Mouse (Mus musculus): Measurements from ENCODE around the gene Klra3.

DNA sequence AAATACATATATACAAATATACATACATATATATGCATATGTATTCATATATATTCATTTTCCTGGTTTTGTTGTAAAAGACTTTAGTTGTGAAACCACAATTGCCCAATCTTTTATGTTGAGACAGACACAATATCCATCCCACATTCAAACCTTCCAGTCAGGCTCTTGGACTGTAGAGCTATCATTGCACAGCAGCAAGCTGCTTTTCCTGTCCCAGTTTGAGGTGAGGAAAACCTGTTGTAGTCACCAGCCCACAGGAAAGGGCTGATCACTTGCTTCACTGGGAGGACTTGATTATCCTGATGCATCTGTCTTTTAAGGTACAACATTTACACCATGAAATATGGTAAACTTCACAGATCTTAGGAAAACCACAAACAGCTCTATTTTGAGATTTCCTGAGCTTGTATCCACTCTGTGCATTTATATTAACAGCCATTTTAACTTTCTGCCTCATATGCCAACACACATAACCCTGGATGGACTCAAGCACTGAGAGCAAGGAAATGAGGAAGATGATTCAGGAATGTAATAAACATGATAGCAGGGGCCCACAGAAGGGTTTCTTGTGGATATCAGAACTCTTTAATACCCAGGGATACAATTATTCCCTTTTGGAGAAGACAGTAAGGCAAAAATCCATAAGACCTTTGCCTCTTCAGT, 49.3 kb downstream of the Klra3 start:
- TF ChIP-seq CTCF (IDR thresholded peaks at IDR 0.05; ENCODE audit: control insufficient read depth, insufficient read depth, low read length) = no peak
- no peak for TF ChIP-seq POLR2A (IDR thresholded peaks at IDR 0.05; ENCODE audit: borderline replicate concordance, control insufficient read depth, low read depth, low read length)

All from bone marrow, adult 2 months (tissue).